Mouse (Mus musculus) kidney, embryonic 15.5 days (tissue): ENCODE data around the gene Atp11b. TPM values are rescaled to one million over a fixed set of nuclear protein-coding genes. Genes with fewer than 3 reads are reported as not detected.

Source experiments
- ATAC-seq: fragments of 200-750 bp; cut with Nextera tagmentation; replicated peaks from 2 replicates; pipeline ENCODE4 v1.8.0; 2017; ENCODE audit warnings: moderate TSS enrichment; ENCODE audit not compliant: low FRiP score
- H3K27ac ChIP-seq: fragments of 300-500 bp; sonication (generic); 2 replicates; pipeline ENCODE4 v1.5.1; 2015; ENCODE audit warnings: mild to moderate bottlenecking, inconsistent platforms
- H3K27me3 ChIP-seq: fragments of 300-500 bp; sonication (generic); 2 replicates; pipeline ENCODE4 v1.6.1; 2015; ENCODE audit warnings: inconsistent platforms
- H3K36me3 ChIP-seq: fragments of 300-500 bp; sonication (generic); 2 replicates; pipeline ENCODE4 v1.6.1; 2015; ENCODE audit warnings: inconsistent platforms
- H3K4me1 ChIP-seq: fragments of 300-500 bp; sonication (generic); 2 replicates; pipeline ENCODE4 v1.6.1; 2015; ENCODE audit warnings: inconsistent platforms
- H3K4me2 ChIP-seq: fragments of 300-500 bp; sonication (generic); 2 replicates; pipeline ENCODE4 v1.6.1; 2015; ENCODE audit warnings: moderate library complexity, mild to moderate bottlenecking, inconsistent platforms
- H3K4me3 ChIP-seq: fragments of 300-500 bp; sonication (generic); replicated peaks from 2 replicates; pipeline ENCODE4 v1.5.1; 2015; ENCODE audit warnings: mild to moderate bottlenecking, inconsistent platforms
- H3K9ac ChIP-seq: fragments of 300-500 bp; sonication (generic); 2 replicates; pipeline ENCODE4 v1.6.1; 2015; ENCODE audit warnings: mild to moderate bottlenecking, inconsistent platforms
- H3K9me3 ChIP-seq: fragments of 300-500 bp; sonication (generic); replicated peaks from 2 replicates; pipeline ENCODE4 v1.6.1; 2016; ENCODE audit warnings: inconsistent platforms
- WGBS: fragments of 180-500 bp; shearing (Covaris S2); methylation state at CpG from one replicate; pipeline ENCODE4 v1.1.7; 2015; ENCODE audit warnings: mixed read lengths; 5-methylcytosine and 5-hydroxymethylcytosine counted together
- polyA plus RNA-seq: library from polyadenylated mRNA; unstranded; fragments of >200 nt; fragmentation: Nextera tagmentation; extraction: Ambion mirVana; gene quantifications from 2 replicates; pipeline ENCODE4 v1.2.1, GENCODE M21; 2015

Atp11b gene
- polyA plus RNA-seq, 1 experiment from 2014 or later, result 32.9 TPM

GRCm38 (mm10) chr3:35822036-35822435, 68.1 kb downstream of the Atp11b start:
- Histone ChIP-seq H3K36me3 (peaks cover 30% of the 10 kb centered on the region), H3K4me3 (no peak overlapping the region), H3K27ac (no peak overlapping the region), H3K9me3 (no peaks in the 10 kb centered on the region), H3K27me3 (no peaks in the 10 kb centered on the region), H3K4me1 (no peaks in the 10 kb centered on the region), H3K4me2 (no peak overlapping the region), H3K9ac (no peak overlapping the region)
- WGBS, result 84% methylated on average over 3 of the region's 3 CpGs
- ATAC-seq, result no peak

- no peak overlapping the region for H3K4me2 ChIP-seq
- ATAC-seq, result no peak
- 92% methylated on average over 9 of the region's 9 CpGs for WGBS
These were observed 95.4 kb downstream of the Atp11b start for GRCm38 (mm10) chr3:35849326-35849725.

GRCm38 (mm10) chr3:35883267-35883666, 129.4 kb downstream of the Atp11b start:
- no peaks in the 10 kb centered on the region for H3K27me3 ChIP-seq

More at GRCm38 (mm10) chr3:35849326-35849725, 95.4 kb downstream of the Atp11b start:
- H3K9me3 ChIP-seq, result no peaks in the 10 kb centered on the region
- H3K27ac ChIP-seq, result no peak overlapping the region
- no peak overlapping the region for H3K9ac ChIP-seq
- H3K36me3 ChIP-seq, result peaks cover 23% of the 10 kb centered on the region
- no peak overlapping the region for H3K4me3 ChIP-seq
- H3K27me3 ChIP-seq, result no peaks in the 10 kb centered on the region
- H3K4me1 ChIP-seq, result no peaks in the 10 kb centered on the region

GRCm38 (mm10) chr3:35889531-35889930, 135.6 kb downstream of the Atp11b start:
- no peak overlapping the region for H3K4me2 ChIP-seq
- ATAC-seq, result no peak
- H3K27me3 ChIP-seq, result no peaks in the 10 kb centered on the region
- H3K4me3 ChIP-seq, result no peak overlapping the region
- 92% methylated on average over 2 of the region's 2 CpGs for WGBS
- H3K9ac ChIP-seq, result no peak overlapping the region
- H3K36me3 ChIP-seq, result peaks cover 23% of the 10 kb centered on the region
- no peaks in the 10 kb centered on the region for H3K4me1 ChIP-seq
- no peak overlapping the region for H3K27ac ChIP-seq
- H3K9me3 ChIP-seq, result no peaks in the 10 kb centered on the region

More at GRCm38 (mm10) chr3:35883267-35883666, 129.4 kb downstream of the Atp11b start:
- Histone ChIP-seq H3K4me1 (no peaks in the 10 kb centered on the region), H3K4me2 (no peak overlapping the region), H3K36me3 (no peaks in the 10 kb centered on the region), H3K9ac (no peak overlapping the region), H3K4me3 (no peak overlapping the region), H3K27ac (no peak overlapping the region), H3K9me3 (no peaks in the 10 kb centered on the region)
- no peak for ATAC-seq

- Histone ChIP-seq H3K4me3 (no peak overlapping the region), H3K4me2 (no peak overlapping the region), H3K4me1 (no peaks in the 10 kb centered on the region), H3K9me3 (no peaks in the 10 kb centered on the region), H3K27me3 (no peaks in the 10 kb centered on the region), H3K36me3 (peaks cover 26% of the 10 kb centered on the region), H3K9ac (no peak overlapping the region), H3K27ac (no peak overlapping the region)
- 91% methylated on average over 4 of the region's 4 CpGs for WGBS
- no peak for ATAC-seq
These were observed 137.2 kb downstream of the Atp11b start for GRCm38 (mm10) chr3:35891123-35891522.

- ATAC-seq, result no peak
- Histone ChIP-seq H3K4me1 (no peaks in the 10 kb centered on the region), H3K9ac (no peak overlapping the region), H3K9me3 (no peaks in the 10 kb centered on the region), H3K27me3 (no peaks in the 10 kb centered on the region), H3K36me3 (peaks cover 38% of the 10 kb centered on the region), H3K4me2 (no peak overlapping the region), H3K27ac (no peak overlapping the region), H3K4me3 (no peak overlapping the region)
- 89% methylated on average over 5 of the region's 5 CpGs for WGBS
These were observed 139.2 kb downstream of the Atp11b start for GRCm38 (mm10) chr3:35893156-35893555.

GRCm38 (mm10) chr3:35897900-35898299, 144.0 kb downstream of the Atp11b start:
- no peaks in the 10 kb centered on the region for H3K4me1 ChIP-seq
- WGBS, result 92% methylated on average over 2 of the region's 2 CpGs
- H3K4me3 ChIP-seq, result no peak overlapping the region
- H3K4me2 ChIP-seq, result no peak overlapping the region
- ATAC-seq, result no peak
- no peaks in the 10 kb centered on the region for H3K9me3 ChIP-seq
- peaks cover 49% of the 10 kb centered on the region for H3K36me3 ChIP-seq
- H3K27ac ChIP-seq, result no peak overlapping the region
- H3K9ac ChIP-seq, result no peak overlapping the region
- H3K27me3 ChIP-seq, result no peaks in the 10 kb centered on the region

- H3K9me3 ChIP-seq, result no peaks in the 10 kb centered on the region
- H3K9ac ChIP-seq, result no peak overlapping the region
- no peak overlapping the region for H3K4me2 ChIP-seq
- no peak overlapping the region for H3K27ac ChIP-seq
- H3K4me1 ChIP-seq, result no peaks in the 10 kb centered on the region
- no peak overlapping the region for H3K4me3 ChIP-seq
- 90% methylated on average over 3 of the region's 3 CpGs for WGBS
- peaks cover 52% of the 10 kb centered on the region for H3K36me3 ChIP-seq
- no peak for ATAC-seq
- no peaks in the 10 kb centered on the region for H3K27me3 ChIP-seq
These were observed 145.2 kb downstream of the Atp11b start for GRCm38 (mm10) chr3:35899109-35899508.

- H3K4me3 ChIP-seq, result no peak overlapping the region
- ATAC-seq, result no peak
- H3K4me1 ChIP-seq, result no peaks in the 10 kb centered on the region
- no peaks in the 10 kb centered on the region for H3K9me3 ChIP-seq
- H3K27ac ChIP-seq, result no peak overlapping the region
- H3K27me3 ChIP-seq, result no peaks in the 10 kb centered on the region
- peaks cover 56% of the 10 kb centered on the region for H3K36me3 ChIP-seq
- H3K9ac ChIP-seq, result no peak overlapping the region
- H3K4me2 ChIP-seq, result no peak overlapping the region
- WGBS, result 88% methylated on average over 5 of the region's 5 CpGs
These were observed 146.8 kb downstream of the Atp11b start for GRCm38 (mm10) chr3:35900555-35901204.

Other genes starting within 250 kb of the Atp11b start
- gene Dcun1d1, start 183.3 kb downstream of the Atp11b start, polyA plus RNA-seq, result 93.1 and 95.5 TPM in 2 replicates
- gene Mccc1, start 246.6 kb downstream of the Atp11b start, polyA plus RNA-seq, result 50.4 and 56.8 TPM in 2 replicates